Mouse (Mus musculus): ENCODE data around the gene Tbx2. TPM values are rescaled to one million over a fixed set of nuclear protein-coding genes. Genes with fewer than 3 reads are reported as not detected.

The Tbx2 gene
- polyA plus RNA-seq, 1 experiment, result 19.7 TPM

GRCm38 (mm10) chr11:85812201-85812966 is 20.0 kb upstream of the Tbx2 start:
- no peak for TF ChIP-seq CTCF (IDR thresholded peaks at IDR 0.05; ENCODE audit: extremely low read depth, insufficient read length, insufficient replicate concordance, low read depth, low read length)
- no peak for TF ChIP-seq POLR2A (IDR thresholded peaks at IDR 0.05; ENCODE audit: low read depth, low read length)
- Histone ChIP-seq H3K27ac (ENCODE audit: insufficient read depth, low read depth, low read length) (no peak overlapping the region), H3K27me3 (ENCODE audit: control insufficient read depth, insufficient read depth, low read length) (no peaks in the 10 kb centered on the region), H3K36me3 (ENCODE audit: control insufficient read depth, insufficient read depth, low read length) (no peaks in the 10 kb centered on the region), H3K4me1 (ENCODE audit: control insufficient read depth, insufficient read depth, insufficient read length, low read length) (peaks cover 4% of the 10 kb centered on the region), H3K4me3 (ENCODE audit: low read depth, low read length) (no peak overlapping the region)
- 45% methylated on average over 12 of the region's 12 CpGs for WGBS

- H3K27me3 ChIP-seq (ENCODE audit: control insufficient read depth, insufficient read depth, low read length), result no peaks in the 10 kb centered on the region
- H3K36me3 ChIP-seq (ENCODE audit: control insufficient read depth, insufficient read depth, low read length), result no peaks in the 10 kb centered on the region
- 48% methylated on average over 4 of the region's 4 CpGs for WGBS
- H3K27ac ChIP-seq (ENCODE audit: insufficient read depth, low read depth, low read length), result no peak overlapping the region
- H3K4me3 ChIP-seq (ENCODE audit: low read depth, low read length), result no peak overlapping the region
- H3K4me1 ChIP-seq (ENCODE audit: control insufficient read depth, insufficient read depth, insufficient read length, low read length), result peaks cover 4% of the 10 kb centered on the region
- TF ChIP-seq CTCF (IDR thresholded peaks at IDR 0.05; ENCODE audit: extremely low read depth, insufficient read length, insufficient replicate concordance, low read depth, low read length) (no peak), POLR2A (IDR thresholded peaks at IDR 0.05; ENCODE audit: low read depth, low read length) (no peak)
These were observed 17.7 kb upstream of the Tbx2 start for GRCm38 (mm10) chr11:85814678-85815077.

DNA sequence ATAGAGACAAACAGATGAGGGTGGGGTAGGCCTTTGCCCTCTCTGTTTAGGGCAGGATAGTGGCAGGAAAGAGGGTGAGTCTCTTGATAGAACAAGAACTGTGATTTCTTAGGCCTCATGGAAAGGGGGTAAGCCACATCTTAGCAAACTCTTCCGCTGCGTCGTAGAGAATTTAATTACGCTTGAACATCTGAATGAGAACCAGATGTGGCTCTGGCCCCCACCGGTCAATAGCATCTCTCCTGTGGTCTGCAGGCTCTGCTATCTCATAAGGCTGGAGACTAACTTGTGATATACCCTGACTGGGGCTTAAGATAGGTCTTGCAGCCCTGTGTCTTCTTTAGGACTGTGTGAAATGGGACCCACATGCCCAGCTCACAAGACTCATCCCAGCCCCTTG is 15.9 kb upstream of the Tbx2 start:
- Histone ChIP-seq H3K27me3 (ENCODE audit: control insufficient read depth, insufficient read depth, low read length) (no peaks in the 10 kb centered on the region), H3K4me1 (ENCODE audit: control insufficient read depth, insufficient read depth, insufficient read length, low read length) (peaks cover 4% of the 10 kb centered on the region), H3K4me3 (ENCODE audit: low read depth, low read length) (no peak overlapping the region), H3K36me3 (ENCODE audit: control insufficient read depth, insufficient read depth, low read length) (no peaks in the 10 kb centered on the region), H3K27ac (ENCODE audit: insufficient read depth, low read depth, low read length) (no peak overlapping the region)
- 94% methylated on average over 5 of the region's 5 CpGs for WGBS
- TF ChIP-seq CTCF (IDR thresholded peaks at IDR 0.05; ENCODE audit: extremely low read depth, insufficient read length, insufficient replicate concordance, low read depth, low read length) (no peak), POLR2A (IDR thresholded peaks at IDR 0.05; ENCODE audit: low read depth, low read length) (no peak)

GRCm38 (mm10) chr11:85818401-85818800 is 13.9 kb upstream of the Tbx2 start:
- H3K4me3 ChIP-seq (ENCODE audit: low read depth, low read length), result no peak overlapping the region
- no peak overlapping the region for H3K27ac ChIP-seq (ENCODE audit: insufficient read depth, low read depth, low read length)
- H3K36me3 ChIP-seq (ENCODE audit: control insufficient read depth, insufficient read depth, low read length), result no peaks in the 10 kb centered on the region
- WGBS, result 62% methylated on average over 3 of the region's 3 CpGs
- no peaks in the 10 kb centered on the region for H3K27me3 ChIP-seq (ENCODE audit: control insufficient read depth, insufficient read depth, low read length)
- H3K4me1 ChIP-seq (ENCODE audit: control insufficient read depth, insufficient read depth, insufficient read length, low read length), result no peaks in the 10 kb centered on the region
- TF ChIP-seq POLR2A (IDR thresholded peaks at IDR 0.05; ENCODE audit: low read depth, low read length) (no peak), CTCF (IDR thresholded peaks at IDR 0.05; ENCODE audit: extremely low read depth, insufficient read length, insufficient replicate concordance, low read depth, low read length) (no peak)

GRCm38 (mm10) chr11:85820959-85821358 is 11.4 kb upstream of the Tbx2 start:
- Histone ChIP-seq H3K4me1 (ENCODE audit: control insufficient read depth, insufficient read depth, insufficient read length, low read length) (no peaks in the 10 kb centered on the region), H3K4me3 (ENCODE audit: low read depth, low read length) (no peak overlapping the region), H3K36me3 (ENCODE audit: control insufficient read depth, insufficient read depth, low read length) (no peaks in the 10 kb centered on the region), H3K27ac (ENCODE audit: insufficient read depth, low read depth, low read length) (no peak overlapping the region), H3K27me3 (ENCODE audit: control insufficient read depth, insufficient read depth, low read length) (no peaks in the 10 kb centered on the region)
- TF ChIP-seq POLR2A (IDR thresholded peaks at IDR 0.05; ENCODE audit: low read depth, low read length) (no peak), CTCF (IDR thresholded peaks at IDR 0.05; ENCODE audit: extremely low read depth, insufficient read length, insufficient replicate concordance, low read depth, low read length) (no peak)
- 89% methylated on average over 3 of the region's 3 CpGs for WGBS

DNA sequence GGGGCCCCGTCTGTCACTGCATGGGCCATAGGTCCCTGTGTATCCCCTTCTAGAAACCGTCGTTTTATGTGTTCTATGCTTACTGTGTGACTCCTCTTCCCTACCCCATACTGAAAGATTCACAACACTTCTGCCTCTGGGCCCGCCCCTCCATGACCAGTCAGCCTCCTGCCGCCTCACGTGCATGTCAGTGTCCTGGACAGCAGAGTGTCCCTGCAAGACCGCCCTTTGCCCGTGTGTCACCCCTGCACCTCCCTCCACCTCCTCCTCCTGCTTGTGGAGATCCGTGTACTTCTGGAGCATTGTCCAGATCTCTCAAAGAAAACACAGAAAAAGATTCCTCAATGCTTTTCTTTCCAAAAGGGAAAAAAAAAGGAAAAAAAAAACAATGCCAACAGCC is 10.7 kb upstream of the Tbx2 start:
- Histone ChIP-seq H3K27ac (ENCODE audit: insufficient read depth, low read depth, low read length) (no peak overlapping the region), H3K4me1 (ENCODE audit: control insufficient read depth, insufficient read depth, insufficient read length, low read length) (no peaks in the 10 kb centered on the region), H3K36me3 (ENCODE audit: control insufficient read depth, insufficient read depth, low read length) (no peaks in the 10 kb centered on the region), H3K4me3 (ENCODE audit: low read depth, low read length) (no peak overlapping the region), H3K27me3 (ENCODE audit: control insufficient read depth, insufficient read depth, low read length) (no peaks in the 10 kb centered on the region)
- WGBS, result 87% methylated on average over 9 of the region's 9 CpGs
- TF ChIP-seq POLR2A (IDR thresholded peaks at IDR 0.05; ENCODE audit: low read depth, low read length), result no peak
- TF ChIP-seq CTCF (IDR thresholded peaks at IDR 0.05; ENCODE audit: extremely low read depth, insufficient read length, insufficient replicate concordance, low read depth, low read length), result no peak

DNA sequence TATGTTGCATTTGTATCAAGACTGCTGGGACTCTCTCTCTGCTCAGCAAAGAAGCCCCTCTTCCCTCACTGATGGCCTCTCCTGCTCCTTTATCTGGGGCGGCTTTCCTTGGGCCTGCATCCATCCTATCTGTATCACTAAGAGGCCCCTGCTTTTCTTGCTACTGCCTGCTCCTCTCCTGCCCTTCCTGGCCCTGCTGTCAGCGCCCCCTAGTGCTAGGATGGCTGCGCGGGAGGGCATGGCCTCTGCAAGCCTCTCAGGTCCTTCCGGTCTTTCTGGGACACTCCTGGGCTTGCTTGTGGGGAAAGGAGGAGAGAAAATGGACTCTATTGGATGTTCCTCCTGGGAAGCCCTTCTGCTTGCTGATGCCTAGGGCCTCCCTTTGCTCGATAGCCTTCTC is 9.2 kb upstream of the Tbx2 start:
- Histone ChIP-seq H3K36me3 (ENCODE audit: control insufficient read depth, insufficient read depth, low read length) (no peaks in the 10 kb centered on the region), H3K27me3 (ENCODE audit: control insufficient read depth, insufficient read depth, low read length) (no peaks in the 10 kb centered on the region; the same call in 1 of the 2 replicates), H3K27ac (ENCODE audit: insufficient read depth, low read depth, low read length) (no peak overlapping the region), H3K4me3 (ENCODE audit: low read depth, low read length) (no peak overlapping the region), H3K4me1 (ENCODE audit: control insufficient read depth, insufficient read depth, insufficient read length, low read length) (no peaks in the 10 kb centered on the region)
- WGBS, result 14% methylated on average over 6 of the region's 6 CpGs
- peak; percentile 84 for TF ChIP-seq CTCF (IDR thresholded peaks at IDR 0.05; ENCODE audit: extremely low read depth, insufficient read length, insufficient replicate concordance, low read depth, low read length)
- no peak for TF ChIP-seq POLR2A (IDR thresholded peaks at IDR 0.05; ENCODE audit: low read depth, low read length)

Measured in small intestine, adult 2 months (tissue).